Mouse (Mus musculus) gastrocnemius, adult 2 months (tissue): Measurements from ENCODE around the gene Ankrd34c. TPM values are rescaled to one million over a fixed set of nuclear protein-coding genes. Genes with fewer than 3 reads are reported as not detected.

Experiments used
- DNase-seq: peaks from one replicate; pipeline ENCODE4 v3.0.0; 2022
- H3K27ac ChIP-seq: fragments of 200-600 bp; 2 replicates; pipeline ENCODE4 v1.8.1; 2022; ENCODE audit warnings: mild to moderate bottlenecking
- H3K4me3 ChIP-seq: fragments of 200-600 bp; 2 replicates; pipeline ENCODE4 v1.8.1; 2022; ENCODE audit warnings: mild to moderate bottlenecking, moderate library complexity
- CTCF ChIP-seq: fragments of 200-600 bp; IDR thresholded peaks from 2 replicates; pipeline ENCODE4 v1.8.1; 2022; ENCODE audit warnings: antibody characterized with exemption, mild to moderate bottlenecking, moderate library complexity
- intact Hi-C: fragments of 180-260 bp; cut with DNase I; formaldehyde crosslinking; loops from one replicate; pipeline ENCODE4 v1.15.1; 2025
- long read RNA-seq, 2 experiments: library from polyadenylated mRNA; stranded (forward); transcript quantifications; one replicate each; pipeline ENCODE4 v2.0.0; 2021
- total RNA-seq, 2 experiments: library from RNA; stranded (reverse); gene quantifications; 2 replicates each; pipeline ENCODE4 v1.2.3; 2021

Gene Ankrd34c
- not detected for total RNA-seq
- long read RNA-seq, experiment 1, result 0 reads
- long read RNA-seq, experiment 2, result 0 reads

GRCm38 (mm10) chr9:89738295-89738694, at the start of gene Ankrd34c:
Ankrd34c (minus strand) TSS chr9:89738475.
- no peak for TF ChIP-seq CTCF
- intact Hi-C loops, result no loop called here
- Histone ChIP-seq H3K27ac (no peak within 1 kb of the TSS), H3K4me3 (no peak within 1 kb of the TSS)
- no peak for DNase-seq

DNA sequence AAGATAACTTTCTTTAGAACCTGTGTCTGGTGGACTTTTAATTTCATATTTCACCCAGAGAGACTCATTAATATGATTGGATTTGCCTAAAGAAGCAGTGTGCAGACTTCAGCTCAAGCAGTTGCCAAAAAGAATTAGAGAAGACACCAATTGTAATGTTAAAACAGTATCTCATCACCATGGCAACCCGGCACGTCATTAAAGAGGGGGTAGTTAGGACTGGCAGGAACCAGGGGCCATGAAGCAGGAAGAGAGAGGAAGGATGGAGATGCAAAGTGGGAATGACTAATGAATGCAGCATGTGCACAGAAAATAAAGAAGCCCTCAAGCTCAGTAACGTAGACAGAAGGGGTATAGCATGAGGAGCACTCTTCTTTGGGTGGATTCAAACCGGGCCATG, 49.3 kb upstream of the Ankrd34c start:
- no peak for DNase-seq
- no peak overlapping the region for H3K27ac ChIP-seq
- intact Hi-C loops, result no loop called here
- no peak overlapping the region for H3K4me3 ChIP-seq
- TF ChIP-seq CTCF, result no peak

GRCm38 (mm10) chr9:89781395-89781927, 43.2 kb upstream of the Ankrd34c start:
- intact Hi-C loops, result no loop called here
- H3K4me3 ChIP-seq, result no peak overlapping the region
- DNase-seq, result no peak
- H3K27ac ChIP-seq, result no peak overlapping the region
- TF ChIP-seq CTCF, result no peak

DNA sequence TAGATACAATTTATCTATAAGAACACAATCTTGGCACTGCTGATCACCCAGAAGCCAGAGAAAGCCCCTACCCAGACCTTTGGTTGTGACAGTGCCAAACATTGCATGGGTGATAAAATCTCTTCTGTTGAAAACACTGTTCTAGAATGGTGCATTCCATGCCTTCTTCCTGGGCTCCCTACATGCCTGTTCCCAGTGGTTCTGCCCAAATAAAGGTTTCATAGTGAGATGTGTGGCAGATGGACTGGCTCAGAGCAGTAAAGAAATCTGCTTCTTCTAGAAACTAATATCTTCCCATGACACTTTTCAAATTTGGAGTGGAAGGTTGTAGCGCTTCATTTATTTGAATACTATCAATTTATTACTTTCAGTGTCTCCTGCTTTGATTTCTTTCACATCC, 41.0 kb upstream of the Ankrd34c start:
- no peak for DNase-seq
- no peak overlapping the region for H3K4me3 ChIP-seq
- no peak overlapping the region for H3K27ac ChIP-seq
- no peak for TF ChIP-seq CTCF
- intact Hi-C loops, result no loop called here

GRCm38 (mm10) chr9:89771153-89771552, 32.9 kb upstream of the Ankrd34c start:
- peak; percentile 20 for DNase-seq
- intact Hi-C loops, result no loop called here
- H3K4me3 ChIP-seq, result no peak overlapping the region
- no peak for TF ChIP-seq CTCF
- H3K27ac ChIP-seq, result peak overlapping the region; percentile 63

DNA sequence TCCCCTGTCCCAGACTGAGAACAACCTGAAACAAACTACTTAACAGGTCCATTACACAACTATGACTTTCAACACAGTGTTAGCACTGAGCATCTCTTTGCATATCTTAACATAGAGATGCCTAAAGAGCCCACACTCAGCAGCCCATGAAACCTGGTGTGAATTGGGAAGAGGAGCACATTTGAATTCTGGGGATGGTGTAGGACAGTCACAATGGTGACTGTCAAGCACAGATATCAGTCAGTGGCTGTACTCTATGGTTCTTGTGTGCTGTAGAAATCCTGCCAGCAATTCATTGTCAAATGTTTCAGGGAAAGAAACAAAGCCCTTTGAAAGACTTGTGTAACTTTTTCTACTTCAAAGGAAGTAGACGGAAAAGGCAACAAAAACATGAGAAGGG, 23.7 kb upstream of the Ankrd34c start:
- intact Hi-C loops, result no loop called here
- Histone ChIP-seq H3K4me3 (no peak overlapping the region), H3K27ac (no peak overlapping the region)
- DNase-seq, result no peak
- TF ChIP-seq CTCF, result no peak

DNA sequence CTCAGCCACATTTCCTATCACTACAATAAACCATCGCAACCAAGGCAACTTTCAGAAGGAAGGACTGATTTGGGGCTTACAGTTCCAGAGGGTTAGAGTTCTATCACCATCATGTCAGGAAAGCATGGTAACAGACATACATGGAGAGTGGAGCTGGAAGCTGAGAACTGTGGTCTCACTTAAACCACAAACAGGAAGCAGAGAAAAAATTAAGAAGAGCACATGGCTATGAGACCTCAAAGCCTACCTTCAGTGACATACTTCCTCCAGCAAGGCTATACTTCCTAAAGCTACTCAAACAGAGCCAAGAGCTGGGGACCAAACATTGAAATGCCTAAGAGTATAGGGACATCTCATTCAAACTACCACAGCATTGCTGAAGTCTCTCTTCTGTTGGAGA, 20.3 kb upstream of the Ankrd34c start:
- no peak overlapping the region for H3K27ac ChIP-seq
- no peak for DNase-seq
- intact Hi-C loops, result no loop called here
- H3K4me3 ChIP-seq, result no peak overlapping the region
- TF ChIP-seq CTCF, result no peak

DNA sequence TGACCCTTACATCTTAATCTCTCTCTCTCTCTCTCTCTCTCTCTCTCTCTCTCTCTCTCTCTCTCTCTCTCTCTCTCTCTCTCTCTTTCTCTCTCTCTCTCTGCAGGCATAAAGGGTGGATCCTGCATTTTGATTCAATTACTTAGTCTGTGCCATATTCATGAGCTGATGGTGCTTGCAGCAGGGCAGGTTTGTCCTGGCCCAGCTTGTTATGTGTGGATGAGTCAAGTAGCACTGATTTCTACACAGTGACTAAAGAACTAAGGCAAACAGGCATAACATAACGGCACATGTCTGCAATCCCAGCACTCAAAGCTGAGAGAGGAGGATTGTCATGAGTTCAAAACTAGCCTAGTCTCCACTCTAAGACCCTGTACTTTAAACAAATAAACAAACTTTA, 19.9 kb upstream of the Ankrd34c start:
- Histone ChIP-seq H3K27ac (no peak overlapping the region), H3K4me3 (no peak overlapping the region)
- DNase-seq, result no peak
- TF ChIP-seq CTCF, result no peak
- intact Hi-C loops, result no loop called here

GRCm38 (mm10) chr9:89757571-89757970, 19.3 kb upstream of the Ankrd34c start:
- no peak for TF ChIP-seq CTCF
- no peak for DNase-seq
- H3K27ac ChIP-seq, result no peak overlapping the region
- intact Hi-C loops, result no loop called here
- no peak overlapping the region for H3K4me3 ChIP-seq

DNA sequence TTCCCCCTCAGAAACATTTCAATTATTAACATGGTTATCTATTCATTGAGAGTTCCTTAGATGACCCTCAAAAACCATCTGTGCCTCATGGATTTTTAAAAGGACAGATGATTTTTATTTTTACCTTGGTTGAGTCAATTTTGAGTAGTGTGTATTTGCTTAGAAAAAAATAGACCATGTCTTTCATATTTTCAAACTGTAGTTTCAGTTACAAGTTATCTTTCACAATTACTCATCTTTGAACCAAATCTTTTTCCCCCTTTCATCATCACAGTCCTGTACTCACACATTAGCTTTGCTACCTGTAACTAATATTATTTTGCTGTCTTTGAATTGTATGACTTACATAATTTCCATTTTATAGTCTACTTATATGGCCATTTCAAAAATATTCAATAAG, 1.8 kb upstream of the Ankrd34c start:
- no peak overlapping the region for H3K27ac ChIP-seq
- no peak for TF ChIP-seq CTCF
- no peak for DNase-seq
- no peak overlapping the region for H3K4me3 ChIP-seq
- intact Hi-C loops, result no loop called here

DNA sequence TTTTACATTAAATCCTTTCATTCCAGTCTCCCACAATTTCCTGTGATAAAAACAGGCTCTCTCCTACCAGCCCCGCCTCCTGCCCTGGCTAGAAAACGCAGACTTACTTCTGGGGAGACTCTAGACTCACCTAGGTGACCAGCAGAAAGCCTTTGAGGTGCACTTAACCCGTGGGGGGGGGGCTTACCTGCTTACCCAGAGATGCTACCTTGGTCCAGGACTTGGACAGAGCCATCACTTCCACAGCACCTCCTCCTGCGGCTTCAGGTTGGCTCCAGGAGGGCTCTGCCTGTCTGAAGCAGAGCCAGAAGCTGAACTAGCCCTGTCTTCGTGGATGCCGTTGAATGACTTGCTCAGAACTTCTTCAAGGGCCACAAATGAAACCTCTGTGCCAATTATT, 387 bp downstream of the Ankrd34c start:
- intact Hi-C loops, result no loop called here

DNA sequence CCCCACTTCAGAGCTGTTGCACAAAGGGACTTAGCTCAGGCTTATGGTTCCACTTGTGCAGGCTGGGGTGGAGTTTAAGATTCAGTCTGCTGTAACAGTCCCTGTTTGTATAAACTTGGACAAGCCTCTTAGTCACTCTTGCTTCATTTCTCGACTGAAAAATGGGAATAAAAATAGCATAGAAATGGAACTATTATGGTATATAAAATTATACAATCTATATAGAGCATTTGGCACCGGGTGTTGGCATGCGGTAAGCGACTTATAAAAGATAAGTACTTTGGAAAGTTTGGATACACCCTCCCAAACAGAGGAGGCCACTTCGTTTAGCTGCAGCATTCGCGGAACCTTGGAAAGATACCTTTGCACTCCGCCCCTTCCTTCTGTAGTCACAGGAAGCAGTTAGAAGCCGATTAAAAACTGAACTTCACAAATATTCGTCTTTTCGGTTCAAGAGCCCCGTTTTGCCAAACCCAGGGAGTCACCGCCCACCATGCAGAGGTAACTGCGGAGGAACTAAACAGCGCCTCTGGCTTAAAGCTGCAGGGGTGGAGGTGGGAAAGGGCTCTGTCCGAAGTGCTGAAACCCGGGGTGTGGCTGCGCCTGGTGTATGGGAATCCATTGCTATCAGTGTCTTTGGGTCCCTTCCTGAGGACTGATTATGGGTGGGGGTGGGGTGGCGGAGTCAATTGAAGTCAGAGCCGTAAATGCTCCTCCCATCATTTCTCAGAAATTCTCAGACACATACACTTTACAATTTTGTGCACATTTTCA, 1.2 kb downstream of the Ankrd34c start:
- intact Hi-C loops, result no loop called here
- TF ChIP-seq CTCF, result no peak
- no peak for DNase-seq
- no peak overlapping the region for H3K27ac ChIP-seq
- H3K4me3 ChIP-seq, result no peak overlapping the region

More for the DNA sequence above, 387 bp downstream of the Ankrd34c start:
- DNase-seq, result no peak
- Histone ChIP-seq H3K4me3 (no peak overlapping the region), H3K27ac (no peak overlapping the region)
- no peak for TF ChIP-seq CTCF

DNA sequence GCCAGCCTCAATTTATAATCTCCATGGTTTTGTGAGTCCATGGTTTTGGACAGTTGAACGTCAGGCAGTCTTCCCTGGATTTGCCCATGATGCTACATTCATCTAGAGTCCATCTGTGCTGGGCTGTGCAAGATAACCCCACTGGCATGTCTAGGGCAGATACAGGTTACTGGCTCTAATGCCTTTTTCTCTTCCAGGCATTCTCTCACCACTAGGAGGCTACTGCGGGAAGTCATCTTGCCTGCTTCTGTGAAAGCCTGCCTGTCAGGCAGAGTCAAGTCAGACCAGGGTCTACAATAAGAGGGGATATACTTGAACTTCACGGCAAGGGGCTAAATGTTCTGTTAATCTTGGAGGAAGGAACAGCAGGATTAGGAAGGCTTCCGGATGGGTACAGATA, 31.4 kb downstream of the Ankrd34c start:
- intact Hi-C loops, result no loop called here
- TF ChIP-seq CTCF, result peak; percentile 46
- no peak overlapping the region for H3K4me3 ChIP-seq
- no peak for DNase-seq
- no peak overlapping the region for H3K27ac ChIP-seq

GRCm38 (mm10) chr9:89705197-89705533, 33.1 kb downstream of the Ankrd34c start:
- TF ChIP-seq CTCF, result no peak
- Histone ChIP-seq H3K4me3 (peak overlapping the region; percentile 82), H3K27ac (peak overlapping the region; percentile 89)
- intact Hi-C loops, result no loop called here
- no peak for DNase-seq
